Mouse (Mus musculus): Measurements from ENCODE around the gene Slc3a1. TPM values are rescaled to one million over a fixed set of nuclear protein-coding genes. Genes with fewer than 3 reads are reported as not detected.

The Slc3a1 gene
- polyA plus RNA-seq, 1 experiment from 2014 or later = 0.15 TPM

- no peak overlapping the region for H3K4me3 ChIP-seq (ENCODE audit: control insufficient read depth in 1 of 2, insufficient read depth in 1 of 2, low read depth in 1 of 2, low read length in 2 of 2)
- peaks cover 3 to 10% of the 10 kb centered on the region in 2 experiments; a peak in 3 of 4 replicates for H3K4me1 ChIP-seq (ENCODE audit: control insufficient read depth in 2 of 2, insufficient read depth in 2 of 2, low read length in 2 of 2)
- ATAC-seq (ENCODE audit: insufficient number of reproducible peaks, insufficient read depth, low FRiP score, low read depth) = no peak
- 81% methylated on average over 1 of the region's 1 CpGs for WGBS
- H3K27ac ChIP-seq (replicated peaks in 1 of 2; ENCODE audit: control insufficient read depth in 1 of 2, insufficient read depth in 1 of 2, low read depth in 2 of 2, low read length in 2 of 2) = no peak overlapping the region
- H3K9ac ChIP-seq (ENCODE audit: low read length) = no peak overlapping the region
- no peaks in the 10 kb centered on the region for H3K9me3 ChIP-seq (ENCODE audit: control insufficient read depth, low read length)
- peaks cover 16% of the 10 kb centered on the region for H3K36me3 ChIP-seq (ENCODE audit: control insufficient read depth, insufficient read depth, low read length)
- no peak overlapping the region for H3K4me2 ChIP-seq (ENCODE audit: low read length)
- no peaks in the 10 kb centered on the region for H3K27me3 ChIP-seq (ENCODE audit: control insufficient read depth, insufficient read depth, low read length)
Measured at GRCm38 (mm10) chr17:84997639-84998038, 30.5 kb upstream of the Slc3a1 start.

- H3K9ac ChIP-seq (ENCODE audit: low read length) = no peak overlapping the region; the same call in 1 of the 2 replicates
- H3K4me1 ChIP-seq (ENCODE audit: control insufficient read depth in 2 of 2, insufficient read depth in 2 of 2, low read length in 2 of 2) = peaks cover 3 to 10% of the 10 kb centered on the region in 2 experiments; a peak in 3 of 4 replicates
- ATAC-seq (ENCODE audit: insufficient number of reproducible peaks, insufficient read depth, low FRiP score, low read depth) = no peak
- H3K9me3 ChIP-seq (ENCODE audit: control insufficient read depth, low read length) = no peaks in the 10 kb centered on the region
- H3K4me3 ChIP-seq (ENCODE audit: control insufficient read depth in 1 of 2, insufficient read depth in 1 of 2, low read depth in 1 of 2, low read length in 2 of 2) = no peak overlapping the region
- 22% methylated on average over 10 of the region's 10 CpGs for WGBS
- H3K36me3 ChIP-seq (ENCODE audit: control insufficient read depth, insufficient read depth, low read length) = peaks cover 15% of the 10 kb centered on the region
- H3K27me3 ChIP-seq (ENCODE audit: control insufficient read depth, insufficient read depth, low read length) = no peaks in the 10 kb centered on the region
- H3K4me2 ChIP-seq (ENCODE audit: low read length) = no peak overlapping the region; the same call in 1 of the 2 replicates
- H3K27ac ChIP-seq (replicated peaks in 1 of 2; ENCODE audit: control insufficient read depth in 1 of 2, insufficient read depth in 1 of 2, low read depth in 2 of 2, low read length in 2 of 2) = 0 out of 4 replicates have a peak overlapping the region, but pooled peaks of 1 of the 2 experiments have one; percentile 12
Measured at GRCm38 (mm10) chr17:84999636-85000035, 28.5 kb upstream of the Slc3a1 start.

GRCm38 (mm10) chr17:85013485-85013884, 14.7 kb upstream of the Slc3a1 start:
- no peaks in the 10 kb centered on the region for H3K9me3 ChIP-seq (ENCODE audit: control insufficient read depth, low read length)
- H3K4me1 ChIP-seq (ENCODE audit: control insufficient read depth in 2 of 2, insufficient read depth in 2 of 2, low read length in 2 of 2) = no peaks in the 10 kb centered on the region; a peak in 1 of 4 replicates
- no peak overlapping the region for H3K4me2 ChIP-seq (ENCODE audit: low read length)
- no peak overlapping the region for H3K9ac ChIP-seq (ENCODE audit: low read length)
- H3K27me3 ChIP-seq (ENCODE audit: control insufficient read depth, insufficient read depth, low read length) = no peaks in the 10 kb centered on the region
- 91% methylated on average over 6 of the region's 6 CpGs for WGBS
- no peak overlapping the region for H3K27ac ChIP-seq (replicated peaks in 1 of 2; ENCODE audit: control insufficient read depth in 1 of 2, insufficient read depth in 1 of 2, low read depth in 2 of 2, low read length in 2 of 2)
- H3K4me3 ChIP-seq (ENCODE audit: control insufficient read depth in 1 of 2, insufficient read depth in 1 of 2, low read depth in 1 of 2, low read length in 2 of 2) = no peak overlapping the region
- peaks cover 33% of the 10 kb centered on the region for H3K36me3 ChIP-seq (ENCODE audit: control insufficient read depth, insufficient read depth, low read length)
- ATAC-seq (ENCODE audit: insufficient number of reproducible peaks, insufficient read depth, low FRiP score, low read depth) = no peak

GRCm38 (mm10) chr17:85014632-85015031, 13.5 kb upstream of the Slc3a1 start:
- H3K9me3 ChIP-seq (ENCODE audit: control insufficient read depth, low read length) = no peaks in the 10 kb centered on the region
- H3K4me3 ChIP-seq (ENCODE audit: control insufficient read depth in 1 of 2, insufficient read depth in 1 of 2, low read depth in 1 of 2, low read length in 2 of 2) = no peak overlapping the region
- H3K27me3 ChIP-seq (ENCODE audit: control insufficient read depth, insufficient read depth, low read length) = no peaks in the 10 kb centered on the region
- no peak overlapping the region for H3K4me2 ChIP-seq (ENCODE audit: low read length)
- H3K36me3 ChIP-seq (ENCODE audit: control insufficient read depth, insufficient read depth, low read length) = peaks cover 30% of the 10 kb centered on the region
- ATAC-seq (ENCODE audit: insufficient number of reproducible peaks, insufficient read depth, low FRiP score, low read depth) = no peak
- H3K27ac ChIP-seq (replicated peaks in 1 of 2; ENCODE audit: control insufficient read depth in 1 of 2, insufficient read depth in 1 of 2, low read depth in 2 of 2, low read length in 2 of 2) = no peak overlapping the region
- H3K9ac ChIP-seq (ENCODE audit: low read length) = no peak overlapping the region
- WGBS = 97% methylated on average over 3 of the region's 3 CpGs
- no peaks in the 10 kb centered on the region; a peak in 2 of 4 replicates for H3K4me1 ChIP-seq (ENCODE audit: control insufficient read depth in 2 of 2, insufficient read depth in 2 of 2, low read length in 2 of 2)

- Histone ChIP-seq H3K36me3 (ENCODE audit: control insufficient read depth, insufficient read depth, low read length) (0 out of 2 replicates have a peak, but pooled peaks cover 8% of the 10 kb centered on the region), H3K4me1 (ENCODE audit: control insufficient read depth in 2 of 2, insufficient read depth in 2 of 2, low read length in 2 of 2) (no peaks in the 10 kb centered on the region; a peak in 2 of 4 replicates), H3K9ac (ENCODE audit: low read length) (no peak overlapping the region), H3K27me3 (ENCODE audit: control insufficient read depth, insufficient read depth, low read length) (no peaks in the 10 kb centered on the region), H3K27ac (replicated peaks in 1 of 2; ENCODE audit: control insufficient read depth in 1 of 2, insufficient read depth in 1 of 2, low read depth in 2 of 2, low read length in 2 of 2) (no peak overlapping the region), H3K9me3 (ENCODE audit: control insufficient read depth, low read length) (no peaks in the 10 kb centered on the region), H3K4me3 (ENCODE audit: control insufficient read depth in 1 of 2, insufficient read depth in 1 of 2, low read depth in 1 of 2, low read length in 2 of 2) (no peak overlapping the region), H3K4me2 (ENCODE audit: low read length) (no peak overlapping the region)
- WGBS = 82% methylated on average over 3 of the region's 3 CpGs
- no peak for ATAC-seq (ENCODE audit: insufficient number of reproducible peaks, insufficient read depth, low FRiP score, low read depth)
Measured at GRCm38 (mm10) chr17:85018344-85018743, 9.8 kb upstream of the Slc3a1 start.

GRCm38 (mm10) chr17:85018794-85019193, 9.4 kb upstream of the Slc3a1 start:
- Histone ChIP-seq H3K27ac (replicated peaks in 1 of 2; ENCODE audit: control insufficient read depth in 1 of 2, insufficient read depth in 1 of 2, low read depth in 2 of 2, low read length in 2 of 2) (no peak overlapping the region), H3K9ac (ENCODE audit: low read length) (no peak overlapping the region), H3K36me3 (ENCODE audit: control insufficient read depth, insufficient read depth, low read length) (0 out of 2 replicates have a peak, but pooled peaks cover 8% of the 10 kb centered on the region), H3K4me2 (ENCODE audit: low read length) (no peak overlapping the region), H3K9me3 (ENCODE audit: control insufficient read depth, low read length) (no peaks in the 10 kb centered on the region), H3K4me3 (ENCODE audit: control insufficient read depth in 1 of 2, insufficient read depth in 1 of 2, low read depth in 1 of 2, low read length in 2 of 2) (no peak overlapping the region), H3K27me3 (ENCODE audit: control insufficient read depth, insufficient read depth, low read length) (no peaks in the 10 kb centered on the region), H3K4me1 (ENCODE audit: control insufficient read depth in 2 of 2, insufficient read depth in 2 of 2, low read length in 2 of 2) (no peaks in the 10 kb centered on the region; a peak in 2 of 4 replicates)
- WGBS = 73% methylated on average over 5 of the region's 5 CpGs
- ATAC-seq (ENCODE audit: insufficient number of reproducible peaks, insufficient read depth, low FRiP score, low read depth) = no peak

GRCm38 (mm10) chr17:85020343-85020742, 7.8 kb upstream of the Slc3a1 start:
- no peak overlapping the region for H3K9ac ChIP-seq (ENCODE audit: low read length)
- 77% methylated on average over 3 of the region's 3 CpGs for WGBS
- no peak overlapping the region for H3K27ac ChIP-seq (replicated peaks in 1 of 2; ENCODE audit: control insufficient read depth in 1 of 2, insufficient read depth in 1 of 2, low read depth in 2 of 2, low read length in 2 of 2)
- H3K27me3 ChIP-seq (ENCODE audit: control insufficient read depth, insufficient read depth, low read length) = no peaks in the 10 kb centered on the region
- H3K4me2 ChIP-seq (ENCODE audit: low read length) = no peak overlapping the region
- H3K4me3 ChIP-seq (ENCODE audit: control insufficient read depth in 1 of 2, insufficient read depth in 1 of 2, low read depth in 1 of 2, low read length in 2 of 2) = no peak overlapping the region
- ATAC-seq (ENCODE audit: insufficient number of reproducible peaks, insufficient read depth, low FRiP score, low read depth) = no peak
- no peaks in the 10 kb centered on the region for H3K9me3 ChIP-seq (ENCODE audit: control insufficient read depth, low read length)
- 0 out of 2 replicates have a peak, but pooled peaks cover 8% of the 10 kb centered on the region for H3K36me3 ChIP-seq (ENCODE audit: control insufficient read depth, insufficient read depth, low read length)
- no peaks in the 10 kb centered on the region; a peak in 2 of 4 replicates for H3K4me1 ChIP-seq (ENCODE audit: control insufficient read depth in 2 of 2, insufficient read depth in 2 of 2, low read length in 2 of 2)

Data from heart, embryonic 14.5 days (tissue).